Mouse (Mus musculus): Measurements from ENCODE around the gene Efemp2.
A peak's percentile ranks its signal among the peaks of the same experiment; 100 is the strongest.

GRCm38 (mm10) chr19:5459896-5460295, 13.9 kb upstream of the Efemp2 start:
- TF ChIP-seq CTCF (IDR thresholded peaks at IDR 0.05; ENCODE audit: borderline replicate concordance, insufficient read depth, low read length), result no peak
- TF ChIP-seq POLR2A (IDR thresholded peaks at IDR 0.05; ENCODE audit: low read depth, low read length), result 0 out of 2 replicates have a peak, but pooled peaks have one; percentile 20

Data from embryonic fibroblast, embryonic 13.5 days (primary cell).